Mouse (Mus musculus) layer of hippocampus, adult 6 months (tissue): ENCODE results near the gene Clint1. TPM values are rescaled to one million over a fixed set of nuclear protein-coding genes. Genes with fewer than 3 reads are reported as not detected.

Experiments
- long read RNA-seq, 2 experiments: library from polyadenylated mRNA; unstranded; transcript quantifications; one replicate each; pipeline ENCODE4 v2.0.0; 2019 to 2020
- microRNA-seq: library from miRNA; unstranded; fragments of <30 nt; microRNA quantifications from one replicate; pipeline ENCODE4 v1.2.0, GENCODE M21; 2020
- polyA plus RNA-seq: library from polyadenylated mRNA; unstranded; fragments of <200 nt; fragmentation: Nextera tagmentation; gene quantifications from 2 replicates; pipeline ENCODE4 v1.2.3, GENCODE M21; 2021

Clint1 gene
- 8.1 and 8.4 TPM in 2 replicates for polyA plus RNA-seq
- long read RNA-seq, experiment 1, partial matches to known transcripts, result 21 of 22 reads
- long read RNA-seq, experiment 1, other reads (novel, unspliced or antisense), result 0 of 22 reads
- long read RNA-seq, experiment 2, partial matches to known transcripts, result 23 of 26 reads
- long read RNA-seq, experiment 2, other reads (novel, unspliced or antisense), result 3 of 26 reads

DNA sequence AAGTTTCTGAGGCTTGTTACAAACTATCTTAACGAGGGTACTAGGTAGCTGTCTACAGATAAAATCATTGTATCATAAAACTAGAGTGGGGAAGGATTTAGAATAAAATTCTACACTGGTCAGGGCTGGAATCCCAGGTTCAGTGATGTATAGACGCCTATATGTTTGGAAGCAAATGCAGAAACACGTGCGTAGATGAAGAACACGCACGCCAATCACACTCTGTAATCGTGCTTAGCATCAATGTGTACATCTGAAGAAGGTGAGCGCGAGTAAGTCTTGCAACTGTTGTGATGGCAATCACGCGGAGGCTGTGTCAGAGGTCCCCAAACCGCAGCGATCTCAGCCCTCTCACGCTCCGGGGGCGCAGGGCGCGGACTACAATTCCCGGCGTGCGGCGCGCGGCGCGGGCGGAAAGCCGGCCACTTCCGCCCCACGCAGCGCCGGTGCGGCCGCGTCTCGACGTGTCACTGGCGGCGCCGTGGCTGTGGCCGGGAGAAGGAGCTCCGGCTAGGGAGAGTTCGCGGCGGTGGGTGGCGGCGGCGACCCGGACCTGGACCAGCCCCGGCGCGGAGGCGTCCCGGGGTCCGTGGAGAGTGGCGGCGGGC lies at the start of gene Clint1:
Gene Clint1, plus strand, starts transcription at position 536 of the 608 bp plus-strand sequence.

DNA sequence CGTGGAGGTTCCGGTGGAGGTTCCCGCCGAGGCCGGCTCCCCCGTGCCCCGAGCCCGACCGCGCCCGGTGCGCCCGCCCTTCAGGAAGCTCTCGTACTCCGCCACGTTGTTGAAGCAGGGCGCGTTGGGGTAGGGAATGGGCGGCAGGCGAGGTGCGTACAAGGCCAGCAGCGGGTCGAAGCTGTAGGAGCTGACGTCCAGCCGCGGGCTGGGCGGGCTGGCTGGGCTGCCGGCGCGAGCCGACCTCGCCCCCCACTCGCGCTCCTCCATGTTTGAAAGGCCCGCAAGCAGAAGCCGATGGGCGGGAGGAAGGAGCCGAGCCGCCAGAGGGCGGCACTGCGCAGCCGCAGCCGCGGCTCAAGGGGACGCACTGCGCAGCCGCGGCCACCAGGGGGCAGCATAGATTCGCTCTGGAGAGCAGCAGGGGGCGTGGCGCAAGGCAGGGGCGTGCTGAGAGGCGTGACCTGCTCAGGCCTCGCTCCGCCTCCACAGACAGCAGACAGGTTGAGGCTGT lies 92.8 kb downstream of the Clint1 start, which contains the start of gene Lsm11:
Gene Lsm11, minus strand, starts transcription at position 293 of the 514 bp plus-strand sequence.

DNA sequence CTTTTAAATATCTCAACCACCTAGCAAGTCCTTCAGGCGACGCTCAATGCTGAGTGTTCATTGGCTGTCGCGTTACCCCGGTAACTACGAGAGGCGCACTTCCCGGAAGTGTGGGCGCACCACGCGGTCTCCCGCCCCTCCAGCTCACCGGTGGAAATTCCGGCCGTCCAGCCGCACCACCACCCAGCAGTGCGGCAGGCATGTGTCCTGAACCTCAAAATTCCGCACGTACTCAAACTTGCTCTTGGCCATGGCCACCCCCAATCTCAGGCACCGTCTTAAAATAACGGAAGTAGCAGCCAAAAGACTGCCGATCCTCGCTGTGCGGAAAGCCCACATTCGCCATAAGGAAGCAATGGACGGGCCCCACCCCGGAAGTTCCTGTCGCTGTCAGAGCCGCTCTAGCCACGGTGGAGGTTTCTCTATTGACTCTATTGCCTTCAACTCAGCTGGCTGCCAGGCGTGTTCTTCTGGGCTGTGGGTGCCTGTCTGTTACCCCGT lies 103.3 kb downstream of the Clint1 start, which contains the start of gene Thg1l:
Gene Thg1l, minus strand, starts transcription at position 368 of the 501 bp plus-strand sequence.

Small RNA genes lying within 50 kb of the gene (microRNA-seq; reads per million reads assigned to microRNA genes)
- not detected for gene Gm22751

Other genes with a start within 250 kb of the Clint1 start
- 2.6 and 2.9 TPM in 2 replicates for gene Lsm11, start 92.9 kb downstream of the Clint1 start, polyA plus RNA-seq
- gene Thg1l, start 103.4 kb downstream of the Clint1 start, polyA plus RNA-seq, result 7.9 and 13.0 TPM in 2 replicates
- gene Sox30, start 128.3 kb downstream of the Clint1 start, polyA plus RNA-seq, result not detected in 2 replicates
- 13.5 and 14.5 TPM in 2 replicates for gene Gm12166, start 200.3 kb downstream of the Clint1 start, polyA plus RNA-seq
- gene Adam19, start 203.9 kb downstream of the Clint1 start, polyA plus RNA-seq, result 0.90 and 1.0 TPM in 2 replicates